Mouse (Mus musculus): ENCODE results near the gene Gnptab. TPM values are rescaled to one million over a fixed set of nuclear protein-coding genes. Genes with fewer than 3 reads are reported as not detected.

Gnptab gene
- polyA plus RNA-seq, 1 experiment from 2014 or later: 11.2 TPM

DNA sequence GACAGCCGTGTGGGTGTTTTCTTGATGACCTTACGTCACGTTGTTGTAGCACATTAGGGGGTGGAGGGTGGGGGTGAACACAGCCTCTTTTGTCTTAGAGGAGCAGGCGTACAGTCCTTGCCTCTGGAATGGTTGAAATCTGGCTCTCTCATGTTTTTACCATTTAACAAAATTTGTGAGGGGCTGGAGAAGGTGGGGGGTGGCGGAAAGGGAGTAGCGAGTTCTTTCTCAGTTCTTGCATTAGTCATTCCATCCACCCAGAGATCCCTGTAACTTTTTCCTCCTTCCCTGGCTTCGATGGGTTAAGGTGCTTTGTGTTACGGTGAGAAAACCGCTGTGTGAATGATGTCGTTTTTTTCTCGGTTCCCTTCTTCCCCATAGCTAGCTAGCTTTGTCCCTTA is 41.2 kb downstream of the Gnptab start:
- Histone ChIP-seq H3K4me3 (replicated peaks; ENCODE audit: low read length) (no peak overlapping the region), H3K27me3 (ENCODE audit: control insufficient read depth, insufficient read depth, low read length) (no peaks in the 10 kb centered on the region), H3K27ac (ENCODE audit: low read length) (no peak overlapping the region), H3K4me2 (ENCODE audit: low read depth, low read length) (no peak overlapping the region), H3K4me1 (ENCODE audit: control insufficient read depth, insufficient read depth, low read length) (no peaks in the 10 kb centered on the region), H3K9me3 (replicated peaks; ENCODE audit: control insufficient read depth, low read length) (no peaks in the 10 kb centered on the region), H3K36me3 (ENCODE audit: control insufficient read depth, insufficient read depth, low read length) (no peaks in the 10 kb centered on the region), H3K9ac (ENCODE audit: low read length) (no peak overlapping the region)
- ATAC-seq (ENCODE audit: insufficient read depth, low FRiP score): no peak
- 67% methylated on average over 11 of the region's 11 CpGs for WGBS

DNA sequence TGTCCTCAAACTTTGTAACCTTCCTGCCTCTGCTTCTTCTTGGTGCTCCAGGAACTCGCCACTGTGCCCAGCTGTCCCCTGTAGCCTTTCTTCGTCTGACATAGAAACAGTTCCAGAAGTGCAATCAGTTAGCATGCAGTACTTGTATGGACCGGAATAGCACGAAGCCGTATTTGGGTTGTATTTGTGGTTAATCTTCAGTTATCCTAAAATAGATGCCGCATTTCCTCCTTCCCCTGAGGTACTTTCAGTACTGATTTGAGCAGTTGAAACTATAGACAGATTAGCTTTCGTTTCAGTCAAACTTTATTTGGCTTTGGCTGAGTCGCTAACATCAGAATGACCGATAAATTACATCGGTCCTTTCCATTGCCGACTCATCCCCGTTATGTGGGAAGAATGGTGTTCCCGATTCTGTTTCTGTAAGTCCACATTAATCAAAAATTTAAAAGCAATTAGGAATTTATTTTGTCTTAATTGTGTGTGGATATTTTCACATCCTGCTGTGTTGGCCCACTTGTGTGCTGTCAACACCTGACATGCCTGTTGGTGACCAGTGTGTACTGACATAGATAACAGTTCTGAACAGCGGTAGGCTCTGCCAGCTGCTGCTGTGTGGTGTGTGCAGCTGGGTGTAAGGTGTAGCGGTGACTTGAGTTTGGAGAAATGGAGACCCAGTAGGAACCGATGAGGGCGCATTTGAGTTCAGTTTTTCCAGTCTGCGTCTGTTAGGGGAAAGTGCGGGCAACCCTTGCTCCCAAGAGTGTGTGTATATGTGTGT is 41.9 kb downstream of the Gnptab start:
- no peaks in the 10 kb centered on the region for H3K4me1 ChIP-seq (ENCODE audit: control insufficient read depth, insufficient read depth, low read length)
- no peak overlapping the region for H3K9ac ChIP-seq (ENCODE audit: low read length)
- H3K27ac ChIP-seq (ENCODE audit: low read length): no peak overlapping the region
- no peaks in the 10 kb centered on the region for H3K27me3 ChIP-seq (ENCODE audit: control insufficient read depth, insufficient read depth, low read length)
- no peak overlapping the region for H3K4me3 ChIP-seq (replicated peaks; ENCODE audit: low read length)
- 89% methylated on average over 19 of the region's 19 CpGs for WGBS
- no peak for ATAC-seq (ENCODE audit: insufficient read depth, low FRiP score)
- no peaks in the 10 kb centered on the region for H3K9me3 ChIP-seq (replicated peaks; ENCODE audit: control insufficient read depth, low read length)
- no peak overlapping the region for H3K4me2 ChIP-seq (ENCODE audit: low read depth, low read length)
- no peaks in the 10 kb centered on the region for H3K36me3 ChIP-seq (ENCODE audit: control insufficient read depth, insufficient read depth, low read length)

DNA sequence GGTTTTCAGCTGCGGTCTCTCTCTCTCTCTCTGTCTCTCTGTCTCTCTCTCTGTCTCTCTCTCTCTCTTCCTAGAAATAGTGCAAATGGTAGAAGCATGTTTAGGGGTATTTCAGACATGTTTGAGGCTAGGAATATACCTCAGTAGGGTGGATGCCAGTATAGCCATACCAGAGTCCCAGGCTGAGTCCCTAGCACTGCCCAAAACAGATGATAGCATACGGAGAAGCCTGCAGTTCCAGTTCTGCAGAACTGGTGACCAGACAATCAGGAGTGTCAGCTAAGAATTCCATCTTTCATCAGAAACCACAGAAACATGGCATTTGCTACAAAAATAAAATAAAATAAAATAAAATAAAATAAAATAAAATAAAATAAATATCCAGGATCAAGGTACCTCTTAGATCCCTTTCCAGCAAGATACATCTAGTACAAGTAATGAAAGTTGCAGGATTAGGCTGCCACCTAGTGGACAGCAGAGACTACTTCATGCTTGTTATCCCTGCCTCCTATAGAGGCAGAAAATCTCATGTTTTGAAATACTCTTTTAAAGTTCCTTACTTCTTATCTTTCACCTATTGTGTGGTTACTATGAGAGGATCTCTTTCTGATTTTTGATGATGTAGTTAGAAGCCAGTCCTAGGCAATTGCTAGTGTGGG is 47.4 kb downstream of the Gnptab start:
- H3K9ac ChIP-seq (ENCODE audit: low read length): no peak overlapping the region
- WGBS: 90% methylated on average over 2 of the region's 2 CpGs

DNA sequence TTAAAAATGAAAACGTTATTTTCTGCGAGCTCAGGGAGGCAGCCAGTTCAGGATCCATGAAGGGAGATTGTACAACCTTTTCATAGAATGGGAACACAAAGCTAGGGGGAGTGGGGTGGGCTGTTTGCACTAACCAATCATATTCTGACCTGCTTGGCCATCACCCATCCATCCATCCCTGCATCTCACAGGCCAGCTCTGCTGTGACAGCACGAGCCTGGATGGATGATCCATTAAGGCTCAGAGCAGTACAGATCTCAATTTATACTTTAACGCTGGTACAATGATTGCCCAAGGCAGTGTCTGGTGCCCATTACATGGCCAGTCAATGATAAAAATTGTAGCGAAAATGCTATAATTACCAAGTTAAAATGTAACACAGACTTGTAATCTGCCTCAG is 48.0 kb downstream of the Gnptab start:
- H3K27me3 ChIP-seq (ENCODE audit: control insufficient read depth, insufficient read depth, low read length): no peaks in the 10 kb centered on the region
- no peak overlapping the region for H3K27ac ChIP-seq (ENCODE audit: low read length)
- WGBS: 64% methylated on average over 5 of the region's 5 CpGs
- H3K4me3 ChIP-seq (replicated peaks; ENCODE audit: low read length): no peak overlapping the region
- H3K36me3 ChIP-seq (ENCODE audit: control insufficient read depth, insufficient read depth, low read length): peaks cover 5% of the 10 kb centered on the region; the same call in 1 of the 2 replicates
- no peaks in the 10 kb centered on the region for H3K9me3 ChIP-seq (replicated peaks; ENCODE audit: control insufficient read depth, low read length)
- no peak overlapping the region for H3K4me2 ChIP-seq (ENCODE audit: low read depth, low read length)
- H3K9ac ChIP-seq (ENCODE audit: low read length): no peak overlapping the region
- no peak for ATAC-seq (ENCODE audit: insufficient read depth, low FRiP score)
- H3K4me1 ChIP-seq (ENCODE audit: control insufficient read depth, insufficient read depth, low read length): no peaks in the 10 kb centered on the region

More for the DNA sequence above, 47.4 kb downstream of the Gnptab start:
- no peak overlapping the region for H3K4me3 ChIP-seq (replicated peaks; ENCODE audit: low read length)
- H3K9me3 ChIP-seq (replicated peaks; ENCODE audit: control insufficient read depth, low read length): no peaks in the 10 kb centered on the region
- H3K4me2 ChIP-seq (ENCODE audit: low read depth, low read length): no peak overlapping the region
- no peaks in the 10 kb centered on the region for H3K4me1 ChIP-seq (ENCODE audit: control insufficient read depth, insufficient read depth, low read length)
- no peaks in the 10 kb centered on the region for H3K27me3 ChIP-seq (ENCODE audit: control insufficient read depth, insufficient read depth, low read length)
- H3K36me3 ChIP-seq (ENCODE audit: control insufficient read depth, insufficient read depth, low read length): peaks cover 5% of the 10 kb centered on the region; the same call in 1 of the 2 replicates
- H3K27ac ChIP-seq (ENCODE audit: low read length): no peak overlapping the region
- ATAC-seq (ENCODE audit: insufficient read depth, low FRiP score): peak; percentile 29; the same call in 1 of the 2 replicates

DNA sequence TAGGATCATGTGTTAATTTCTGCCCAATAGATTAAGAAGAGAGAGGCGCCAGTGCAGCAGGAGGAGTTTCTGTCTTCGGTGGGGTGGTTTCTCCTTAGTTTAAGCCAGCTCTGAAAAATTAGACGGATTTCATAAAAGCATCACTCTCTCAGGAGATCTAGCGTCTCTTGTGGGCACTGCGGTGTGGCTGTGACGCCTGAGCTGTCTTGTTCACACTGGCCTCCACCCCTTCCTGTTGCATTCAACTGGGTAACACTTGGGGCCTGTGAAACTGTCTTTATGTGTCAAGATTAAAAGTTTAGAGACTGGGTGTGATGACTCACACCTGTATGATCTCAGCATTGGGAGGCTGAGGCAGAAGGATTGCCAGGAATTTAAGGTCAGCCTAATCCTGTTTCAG is 49.1 kb downstream of the Gnptab start:
- H3K36me3 ChIP-seq (ENCODE audit: control insufficient read depth, insufficient read depth, low read length): peaks cover 5% of the 10 kb centered on the region; the same call in 1 of the 2 replicates
- H3K27ac ChIP-seq (ENCODE audit: low read length): no peak overlapping the region
- H3K4me1 ChIP-seq (ENCODE audit: control insufficient read depth, insufficient read depth, low read length): no peaks in the 10 kb centered on the region
- no peak overlapping the region for H3K9ac ChIP-seq (ENCODE audit: low read length)
- H3K4me3 ChIP-seq (replicated peaks; ENCODE audit: low read length): no peak overlapping the region
- H3K27me3 ChIP-seq (ENCODE audit: control insufficient read depth, insufficient read depth, low read length): no peaks in the 10 kb centered on the region
- 91% methylated on average over 6 of the region's 6 CpGs for WGBS
- no peak for ATAC-seq (ENCODE audit: insufficient read depth, low FRiP score)
- H3K9me3 ChIP-seq (replicated peaks; ENCODE audit: control insufficient read depth, low read length): no peaks in the 10 kb centered on the region
- no peak overlapping the region for H3K4me2 ChIP-seq (ENCODE audit: low read depth, low read length)

DNA sequence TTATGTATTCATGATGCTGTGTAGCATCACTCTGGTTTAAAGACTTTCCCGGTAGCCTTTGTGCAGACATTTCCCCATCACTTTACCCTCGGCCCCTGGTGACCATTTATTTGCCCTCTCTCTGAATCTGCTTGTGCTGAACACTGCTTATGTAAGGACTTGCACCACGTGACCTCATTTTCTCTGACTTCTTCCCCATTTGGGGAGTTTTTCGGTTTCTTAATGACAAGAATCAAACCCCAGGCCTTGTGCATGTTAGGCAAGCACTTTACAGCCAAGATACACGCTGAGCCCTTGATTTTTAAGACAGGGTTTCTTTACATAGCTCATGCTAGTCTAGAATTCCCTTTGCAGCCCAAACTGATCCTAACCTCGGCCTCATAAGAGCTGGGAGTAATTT is 62.3 kb downstream of the Gnptab start:
- H3K27ac ChIP-seq (ENCODE audit: low read length): no peak overlapping the region
- no peak overlapping the region for H3K9ac ChIP-seq (ENCODE audit: low read length)
- H3K27me3 ChIP-seq (ENCODE audit: control insufficient read depth, insufficient read depth, low read length): no peaks in the 10 kb centered on the region
- no peak overlapping the region for H3K4me2 ChIP-seq (ENCODE audit: low read depth, low read length)
- ATAC-seq (ENCODE audit: insufficient read depth, low FRiP score): no peak
- 0 out of 2 replicates have a peak, but pooled peaks cover 3% of the 10 kb centered on the region for H3K36me3 ChIP-seq (ENCODE audit: control insufficient read depth, insufficient read depth, low read length)
- H3K4me3 ChIP-seq (replicated peaks; ENCODE audit: low read length): no peak overlapping the region
- 84% methylated on average over 6 of the region's 6 CpGs for WGBS
- H3K4me1 ChIP-seq (ENCODE audit: control insufficient read depth, insufficient read depth, low read length): no peaks in the 10 kb centered on the region
- no peaks in the 10 kb centered on the region for H3K9me3 ChIP-seq (replicated peaks; ENCODE audit: control insufficient read depth, low read length)

DNA sequence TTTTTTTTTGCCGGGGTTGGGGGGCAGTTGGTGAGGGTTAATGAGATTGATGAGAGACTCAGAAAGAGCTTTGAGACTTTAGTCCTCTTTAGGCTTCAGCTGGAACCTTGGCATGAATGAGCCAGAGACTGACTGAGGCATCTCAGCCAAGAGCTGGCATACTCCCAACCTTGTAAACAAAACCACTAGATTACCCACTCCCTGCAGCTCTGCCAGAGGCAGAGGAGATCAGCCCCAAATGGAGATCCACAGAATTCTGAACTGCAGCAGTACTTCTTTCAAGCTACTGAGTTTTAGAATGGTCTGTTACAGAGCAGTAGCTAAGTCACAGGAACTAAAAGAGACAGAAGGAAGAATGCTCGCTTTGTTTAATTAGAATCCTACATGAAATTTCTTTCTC is 72.3 kb downstream of the Gnptab start:
- Histone ChIP-seq H3K4me1 (ENCODE audit: control insufficient read depth, insufficient read depth, low read length) (0 out of 2 replicates have a peak, but pooled peaks cover 4% of the 10 kb centered on the region), H3K27me3 (ENCODE audit: control insufficient read depth, insufficient read depth, low read length) (no peaks in the 10 kb centered on the region), H3K9me3 (replicated peaks; ENCODE audit: control insufficient read depth, low read length) (no peaks in the 10 kb centered on the region), H3K9ac (ENCODE audit: low read length) (no peak overlapping the region), H3K4me3 (replicated peaks; ENCODE audit: low read length) (no peak overlapping the region), H3K36me3 (ENCODE audit: control insufficient read depth, insufficient read depth, low read length) (no peaks in the 10 kb centered on the region), H3K4me2 (ENCODE audit: low read depth, low read length) (no peak overlapping the region), H3K27ac (ENCODE audit: low read length) (no peak overlapping the region)
- peak; percentile 64; the same call in 1 of the 2 replicates for ATAC-seq (ENCODE audit: insufficient read depth, low FRiP score)
- WGBS: 69% methylated on average over 2 of the region's 2 CpGs

DNA sequence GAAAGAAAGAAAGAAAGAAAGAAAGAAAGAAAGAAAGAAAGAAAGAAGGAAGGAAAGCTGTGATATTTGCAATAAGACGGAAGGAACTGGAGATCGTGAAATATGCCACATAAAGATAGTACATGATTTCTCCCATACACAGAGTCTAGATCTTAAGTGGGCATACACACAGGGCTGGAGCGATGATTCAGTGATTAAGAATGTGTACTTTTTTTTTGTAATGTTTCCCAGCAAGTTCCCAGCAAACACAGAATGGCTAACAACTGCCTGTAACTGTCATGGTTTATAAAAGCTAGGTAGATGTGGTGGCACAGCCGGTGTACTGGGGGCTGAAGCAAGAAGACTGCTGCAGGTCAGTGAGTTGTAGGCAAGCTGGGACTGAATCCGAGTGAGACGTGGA is 73.1 kb downstream of the Gnptab start:
- H3K36me3 ChIP-seq (ENCODE audit: control insufficient read depth, insufficient read depth, low read length): no peaks in the 10 kb centered on the region
- no peak overlapping the region for H3K4me3 ChIP-seq (replicated peaks; ENCODE audit: low read length)
- H3K9ac ChIP-seq (ENCODE audit: low read length): no peak overlapping the region
- no peaks in the 10 kb centered on the region for H3K9me3 ChIP-seq (replicated peaks; ENCODE audit: control insufficient read depth, low read length)
- no peak overlapping the region for H3K4me2 ChIP-seq (ENCODE audit: low read depth, low read length)
- no peak for ATAC-seq (ENCODE audit: insufficient read depth, low FRiP score)
- 73% methylated on average over 6 of the region's 6 CpGs for WGBS
- 0 out of 2 replicates have a peak, but pooled peaks cover 4% of the 10 kb centered on the region for H3K4me1 ChIP-seq (ENCODE audit: control insufficient read depth, insufficient read depth, low read length)
- no peak overlapping the region for H3K27ac ChIP-seq (ENCODE audit: low read length)
- H3K27me3 ChIP-seq (ENCODE audit: control insufficient read depth, insufficient read depth, low read length): no peaks in the 10 kb centered on the region

DNA sequence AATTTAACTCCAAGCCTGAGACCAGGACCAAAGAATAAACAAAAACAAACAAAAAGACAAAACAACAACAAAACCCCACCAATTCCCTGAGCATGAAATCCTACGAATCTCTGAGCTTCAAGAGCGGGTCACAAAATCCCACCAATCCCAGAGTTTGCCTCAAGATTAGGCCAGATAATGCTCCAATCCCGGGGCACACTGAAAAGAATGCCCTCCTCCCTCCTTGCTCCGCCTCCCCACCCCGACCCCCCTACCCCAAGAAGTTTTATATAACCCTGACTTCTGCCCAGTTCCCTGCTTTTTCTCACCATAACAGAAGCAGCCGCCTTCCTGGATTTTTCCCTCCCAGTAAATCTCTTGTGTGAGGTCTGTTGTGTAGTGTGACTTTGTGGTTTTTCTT is 78.9 kb downstream of the Gnptab start:
- no peak overlapping the region for H3K4me3 ChIP-seq (replicated peaks; ENCODE audit: low read length)
- ATAC-seq (ENCODE audit: insufficient read depth, low FRiP score): no peak
- no peak overlapping the region for H3K9ac ChIP-seq (ENCODE audit: low read length)
- H3K27ac ChIP-seq (ENCODE audit: low read length): no peak overlapping the region
- H3K27me3 ChIP-seq (ENCODE audit: control insufficient read depth, insufficient read depth, low read length): no peaks in the 10 kb centered on the region
- H3K4me1 ChIP-seq (ENCODE audit: control insufficient read depth, insufficient read depth, low read length): no peaks in the 10 kb centered on the region
- H3K9me3 ChIP-seq (replicated peaks; ENCODE audit: control insufficient read depth, low read length): no peaks in the 10 kb centered on the region
- 35% methylated on average over 6 of the region's 6 CpGs for WGBS
- 0 out of 2 replicates have a peak overlapping the region, but pooled peaks have one; percentile 4 for H3K4me2 ChIP-seq (ENCODE audit: low read depth, low read length)
- H3K36me3 ChIP-seq (ENCODE audit: control insufficient read depth, insufficient read depth, low read length): no peaks in the 10 kb centered on the region
